Mouse (Mus musculus) embryonic facial prominence, embryonic 12.5 days (tissue): ENCODE measurements around the gene Capns1. TPM values are rescaled to one million over a fixed set of nuclear protein-coding genes. Genes with fewer than 3 reads are reported as not detected.
"Not testable (repeated sequence)": the region's sequence is repeated elsewhere in the genome, so short reads cannot be mapped to it uniquely, and the experiment has no call there.

Experiments used
- ATAC-seq: fragments of 200-750 bp; cut with Nextera tagmentation; 2 replicates; pipeline ENCODE4 v1.8.0; 2017; ENCODE audit not compliant: insufficient number of reproducible peaks, insufficient read depth, low FRiP score, low TSS enrichment
- H3K27ac ChIP-seq: fragments of 300-500 bp; sonication (generic); 2 replicates; pipeline ENCODE4 v1.5.1; 2016; ENCODE audit warnings: mild to moderate bottlenecking
- H3K27me3 ChIP-seq: fragments of 300-500 bp; sonication (generic); 2 replicates; pipeline ENCODE4 v1.6.1; 2016; ENCODE audit warnings: mild to moderate bottlenecking, moderate library complexity
- H3K36me3 ChIP-seq: fragments of 300-500 bp; sonication (generic); 2 replicates; pipeline ENCODE4 v1.6.1; 2016; ENCODE audit warnings: mild to moderate bottlenecking
- H3K4me1 ChIP-seq: fragments of 300-500 bp; sonication (generic); 2 replicates; pipeline ENCODE4 v1.6.1; 2016
- H3K4me2 ChIP-seq: fragments of 300-500 bp; sonication (generic); replicated peaks from 2 replicates; pipeline ENCODE4 v1.6.1; 2016; ENCODE audit warnings: mild to moderate bottlenecking, moderate library complexity
- H3K4me3 ChIP-seq: fragments of 300-500 bp; sonication (generic); 2 replicates; pipeline ENCODE4 v1.5.1; 2016; ENCODE audit warnings: mild to moderate bottlenecking
- H3K9ac ChIP-seq: fragments of 300-500 bp; sonication (generic); 2 replicates; pipeline ENCODE4 v1.6.1; 2016; ENCODE audit warnings: mild to moderate bottlenecking, moderate library complexity
- H3K9me3 ChIP-seq: fragments of 300-500 bp; sonication (generic); 2 replicates; pipeline ENCODE4 v1.6.1; 2016; ENCODE audit warnings: mild to moderate bottlenecking, moderate library complexity
- WGBS: fragments of 180-500 bp; shearing (Covaris S2); methylation state at CpG from one replicate; pipeline ENCODE4 v1.1.7; 2016; 5-methylcytosine and 5-hydroxymethylcytosine counted together
- polyA plus RNA-seq: library from polyadenylated mRNA; unstranded; fragments of >200 nt; fragmentation: Nextera tagmentation; extraction: Ambion mirVana; gene quantifications from 2 replicates; pipeline ENCODE4 v1.2.1, GENCODE M21; 2016

Gene Capns1
- polyA plus RNA-seq, 1 experiment from 2014 or later = 86.6 TPM

- H3K4me3 ChIP-seq = no peak overlapping the region
Measured at GRCm38 (mm10) chr7:30221433-30221832, 22.8 kb upstream of the Capns1 start.

GRCm38 (mm10) chr7:30220008-30220356 is 21.4 kb upstream of the Capns1 start:
- H3K4me1 ChIP-seq = peaks cover 12% of the 10 kb centered on the region; the same call in 1 of the 2 replicates
- peak overlapping the region; percentile 45 for H3K4me3 ChIP-seq
- H3K4me2 ChIP-seq = peak overlapping the region; percentile 90
- 18% methylated on average over 11 of the region's 11 CpGs for WGBS
- no peak for ATAC-seq
- H3K9me3 ChIP-seq = no peaks in the 10 kb centered on the region
- peak overlapping the region; percentile 53 for H3K9ac ChIP-seq
- H3K27me3 ChIP-seq = no peaks in the 10 kb centered on the region
- H3K36me3 ChIP-seq = peaks cover 11% of the 10 kb centered on the region
- H3K27ac ChIP-seq = 0 out of 2 replicates have a peak overlapping the region, but pooled peaks have one; percentile 36

More at GRCm38 (mm10) chr7:30221433-30221832, 22.8 kb upstream of the Capns1 start:
- H3K9me3 ChIP-seq = no peaks in the 10 kb centered on the region
- H3K4me1 ChIP-seq = peaks cover 12% of the 10 kb centered on the region; the same call in 1 of the 2 replicates
- ATAC-seq = no peak
- no peak overlapping the region for H3K9ac ChIP-seq
- H3K27me3 ChIP-seq = no peaks in the 10 kb centered on the region
- no peak overlapping the region for H3K4me2 ChIP-seq
- WGBS = 83% methylated on average over 3 of the region's 3 CpGs
- no peak overlapping the region for H3K27ac ChIP-seq
- peaks cover 22% of the 10 kb centered on the region for H3K36me3 ChIP-seq

DNA sequence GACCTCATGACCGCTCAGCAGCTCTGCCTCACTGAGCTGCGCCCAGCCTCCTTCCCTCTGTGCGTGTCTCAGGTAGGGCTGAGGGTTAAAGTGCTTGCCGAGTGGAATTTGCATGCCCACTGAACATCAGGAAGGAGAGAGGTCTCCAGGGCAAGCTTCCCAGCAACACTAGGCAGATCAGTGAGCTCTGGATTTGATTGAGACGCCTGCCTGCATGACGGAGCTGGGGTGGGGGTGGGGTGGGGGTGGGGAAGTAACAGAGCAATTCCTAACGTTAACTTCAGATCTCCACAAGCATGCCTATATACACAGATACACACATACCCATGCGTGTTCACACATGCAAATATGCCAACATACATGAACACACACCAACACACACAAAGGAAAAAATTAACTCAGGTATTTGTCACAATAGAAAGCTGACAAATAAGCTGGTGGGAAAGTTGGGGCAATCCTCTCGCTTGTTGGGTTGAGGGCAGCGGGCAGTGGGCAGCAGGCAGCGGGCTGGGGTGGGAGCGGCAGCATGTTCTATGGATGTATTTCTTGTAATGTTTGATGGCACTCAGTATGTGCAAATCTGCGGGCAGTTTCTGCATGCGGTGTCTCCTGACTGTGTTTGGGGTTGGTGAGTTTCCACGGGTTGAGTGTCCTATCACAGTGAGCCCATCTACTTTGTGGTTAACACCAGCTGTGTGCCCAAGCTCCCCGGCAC is 20.8 kb upstream of the Capns1 start:
- 3% methylated on average over 16 of the region's 16 CpGs for WGBS
- peak overlapping the region; percentile 51; the same call in 1 of the 2 replicates for H3K27ac ChIP-seq
- H3K4me1 ChIP-seq = peaks cover 12% of the 10 kb centered on the region; the same call in 1 of the 2 replicates
- peak overlapping the region; percentile 53 for H3K9ac ChIP-seq
- peak overlapping the region; percentile 45 for H3K4me3 ChIP-seq
- no peaks in the 10 kb centered on the region for H3K27me3 ChIP-seq
- peak; percentile 67; the same call in 1 of the 2 replicates for ATAC-seq
- H3K9me3 ChIP-seq = no peaks in the 10 kb centered on the region
- H3K4me2 ChIP-seq = peak overlapping the region; percentile 90
- peaks cover 10% of the 10 kb centered on the region for H3K36me3 ChIP-seq

GRCm38 (mm10) chr7:30217277-30217676 is 18.7 kb upstream of the Capns1 start:
- H3K4me3 ChIP-seq = no peak overlapping the region
- 68% methylated on average over 2 of the region's 2 CpGs for WGBS

DNA sequence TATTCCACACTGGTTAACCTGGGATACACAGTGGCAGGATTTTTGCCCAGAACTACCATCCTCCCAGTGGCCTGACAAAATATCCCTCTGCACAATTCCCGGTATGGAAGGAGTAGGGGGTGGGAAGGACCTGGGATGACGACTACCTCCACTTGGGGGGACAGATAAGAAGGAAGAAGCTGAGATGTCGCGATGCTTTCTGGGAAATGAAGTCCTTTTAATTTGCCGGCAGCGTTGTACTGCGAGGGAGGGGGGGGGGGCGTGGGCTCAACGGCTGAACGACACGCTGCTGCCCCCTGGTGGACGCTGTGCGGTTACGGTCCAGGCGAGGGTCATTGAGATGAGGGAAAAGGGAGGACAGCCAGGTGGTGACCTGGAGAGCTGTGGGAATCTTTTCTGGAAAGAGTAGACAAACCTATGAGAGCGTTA is 18.1 kb upstream of the Capns1 start:
- peak; percentile 49; the same call in 1 of the 2 replicates for ATAC-seq
- no peak overlapping the region for H3K9ac ChIP-seq
- H3K4me3 ChIP-seq = 0 out of 2 replicates have a peak overlapping the region, but pooled peaks have one; percentile 13
- peak overlapping the region; percentile 42 for H3K4me2 ChIP-seq
- H3K4me1 ChIP-seq = peaks cover 12% of the 10 kb centered on the region; the same call in 1 of the 2 replicates
- H3K27ac ChIP-seq = no peak overlapping the region
- WGBS = 1% methylated on average over 16 of the region's 16 CpGs
- no peaks in the 10 kb centered on the region for H3K9me3 ChIP-seq
- no peaks in the 10 kb centered on the region for H3K27me3 ChIP-seq
- H3K36me3 ChIP-seq = no peaks in the 10 kb centered on the region

More at GRCm38 (mm10) chr7:30217277-30217676, 18.7 kb upstream of the Capns1 start:
- H3K27me3 ChIP-seq = no peaks in the 10 kb centered on the region
- no peaks in the 10 kb centered on the region for H3K9me3 ChIP-seq
- H3K4me2 ChIP-seq = no peak overlapping the region
- H3K9ac ChIP-seq = no peak overlapping the region
- no peak overlapping the region for H3K27ac ChIP-seq
- H3K4me1 ChIP-seq = peaks cover 12% of the 10 kb centered on the region; the same call in 1 of the 2 replicates
- no peaks in the 10 kb centered on the region for H3K36me3 ChIP-seq
- ATAC-seq = no peak

DNA sequence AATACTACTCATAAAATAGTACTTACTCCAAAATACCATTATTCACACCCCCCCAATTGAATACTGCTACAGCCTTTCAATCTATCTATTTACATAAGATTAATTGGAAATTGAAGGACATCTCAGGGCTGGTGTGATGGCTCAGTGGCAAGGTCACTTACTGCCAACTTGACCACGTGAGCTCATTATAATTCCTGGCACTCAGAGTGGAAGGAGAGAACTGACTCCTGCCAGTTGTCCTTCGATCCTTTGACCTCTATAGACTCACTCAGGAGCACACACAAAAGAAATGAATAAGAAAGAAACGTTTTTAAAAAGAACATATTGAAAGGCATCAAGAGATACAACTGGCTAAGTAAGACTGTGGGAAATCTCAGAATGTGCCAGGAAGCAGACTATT is 17.3 kb upstream of the Capns1 start:
- Histone ChIP-seq H3K9me3 (no peaks in the 10 kb centered on the region), H3K36me3 (no peaks in the 10 kb centered on the region), H3K9ac (no peak overlapping the region), H3K27me3 (no peaks in the 10 kb centered on the region), H3K27ac (no peak overlapping the region), H3K4me3 (no peak overlapping the region), H3K4me1 (peaks cover 12% of the 10 kb centered on the region; the same call in 1 of the 2 replicates), H3K4me2 (no peak overlapping the region)
- 94% methylated on average over 3 of the region's 3 CpGs for WGBS
- no peak for ATAC-seq

- Histone ChIP-seq H3K9ac (no peak overlapping the region), H3K9me3 (no peaks in the 10 kb centered on the region), H3K4me3 (no peak overlapping the region), H3K36me3 (no peaks in the 10 kb centered on the region), H3K4me2 (no peak overlapping the region), H3K27me3 (no peaks in the 10 kb centered on the region), H3K27ac (no peak overlapping the region), H3K4me1 (peaks cover under 1% of the 10 kb centered on the region; the same call in 1 of the 2 replicates)
- WGBS = 92% methylated on average over 3 of the region's 3 CpGs
- ATAC-seq = no peak
Measured at GRCm38 (mm10) chr7:30213881-30214280, 15.3 kb upstream of the Capns1 start.

GRCm38 (mm10) chr7:30211025-30211424 is 12.4 kb upstream of the Capns1 start:
- H3K9ac ChIP-seq = no peak overlapping the region
- H3K36me3 ChIP-seq = no peaks in the 10 kb centered on the region
- no peak for ATAC-seq
- no peak overlapping the region for H3K27ac ChIP-seq
- H3K4me3 ChIP-seq = no peak overlapping the region
- H3K27me3 ChIP-seq = no peaks in the 10 kb centered on the region
- no peaks in the 10 kb centered on the region for H3K9me3 ChIP-seq
- no peak overlapping the region for H3K4me2 ChIP-seq
- no peaks in the 10 kb centered on the region for H3K4me1 ChIP-seq
- WGBS = 25% methylated on average over 4 of the region's 4 CpGs

- H3K27ac ChIP-seq, ATAC-seq: not testable (repeated sequence)
- 53% methylated on average over 5 of the region's 5 CpGs for WGBS
Measured at GRCm38 (mm10) chr7:30206364-30206763, 7.8 kb upstream of the Capns1 start.

GRCm38 (mm10) chr7:30205383-30205782 is 6.8 kb upstream of the Capns1 start:
- no peak for ATAC-seq
- Histone ChIP-seq H3K9me3 (no peaks in the 10 kb centered on the region), H3K36me3 (no peaks in the 10 kb centered on the region), H3K4me2 (no peak overlapping the region), H3K27me3 (no peaks in the 10 kb centered on the region), H3K4me3 (no peak overlapping the region), H3K9ac (no peak overlapping the region), H3K27ac (no peak overlapping the region), H3K4me1 (no peaks in the 10 kb centered on the region)
- WGBS = 1% methylated on average over 2 of the region's 2 CpGs

More at GRCm38 (mm10) chr7:30206364-30206763, 7.8 kb upstream of the Capns1 start:
- not testable (repeated sequence) for H3K4me1 ChIP-seq, H3K4me2 ChIP-seq, H3K9me3 ChIP-seq, H3K27me3 ChIP-seq, H3K4me3 ChIP-seq, H3K9ac ChIP-seq, H3K36me3 ChIP-seq

- H3K9ac ChIP-seq = no peak overlapping the region
- no peaks in the 10 kb centered on the region for H3K9me3 ChIP-seq
- H3K4me1 ChIP-seq = no peaks in the 10 kb centered on the region
- 49% methylated on average over 8 of the region's 8 CpGs for WGBS
- no peak overlapping the region for H3K4me2 ChIP-seq
- no peaks in the 10 kb centered on the region for H3K36me3 ChIP-seq
- H3K4me3 ChIP-seq = no peak overlapping the region
- H3K27ac ChIP-seq = no peak overlapping the region
- no peaks in the 10 kb centered on the region for H3K27me3 ChIP-seq
- no peak for ATAC-seq
Measured at GRCm38 (mm10) chr7:30204380-30204779, 5.8 kb upstream of the Capns1 start.
